Mouse (Mus musculus) MEL (cell line): ENCODE measurements around the gene Upb1.

Experiments
- CTCF ChIP-seq, 3 experiments: IDR thresholded peaks in 2 of 3; conservative IDR thresholded peaks in 1 of 3; 2 replicates each; pipeline ENCODE4 v1.5.1; 2011 to 2012; ENCODE audit warnings: low read length in 3 of 3, low read depth in 2 of 3, mild to moderate bottlenecking in 2 of 3, improper control_type of control experiment in 1 of 3, inconsistent platforms in 1 of 3, mixed read lengths in 1 of 3, moderate library complexity in 1 of 3; ENCODE audit not compliant: control insufficient read depth in 1 of 3, insufficient read depth in 1 of 3, poor library complexity in 1 of 3, severe bottlenecking in 1 of 3
- E2F4 ChIP-seq: IDR thresholded peaks from 2 replicates; pipeline ENCODE4 v1.6.1; 2011; ENCODE audit warnings: low read depth, low read length, improper control_type of control experiment, borderline replicate concordance
- EP300 ChIP-seq, 2 experiments: IDR thresholded peaks; 2 replicates each; pipeline ENCODE4 v1.6.1; 2011; ENCODE audit warnings: improper control_type of control experiment in 2 of 2, low read length in 2 of 2, low read depth in 1 of 2, mild to moderate bottlenecking in 1 of 2
- GATA1 ChIP-seq: IDR thresholded peaks from 2 replicates; pipeline ENCODE4 v1.6.1; 2011; ENCODE audit warnings: low read depth, low read length, improper control_type of control experiment
- KAT2A ChIP-seq: conservative IDR thresholded peaks from 2 replicates; pipeline ENCODE4 v1.6.1; 2012; ENCODE audit warnings: low read depth, low read length, improper control_type of control experiment, inconsistent platforms
- MYC ChIP-seq: IDR thresholded peaks from 2 replicates; pipeline ENCODE4 v1.6.1; 2011; ENCODE audit warnings: low read depth, mild to moderate bottlenecking, low read length, improper control_type of control experiment, moderate library complexity
- POLR2A ChIP-seq, 2 experiments: IDR thresholded peaks; 2 replicates each; pipeline ENCODE4 v1.6.1; 2011 to 2012; ENCODE audit warnings: low read length in 2 of 2, mild to moderate bottlenecking in 2 of 2, control low read depth in 1 of 2, improper control_type of control experiment in 1 of 2, low read depth in 1 of 2, moderate library complexity in 1 of 2; ENCODE audit not compliant: control insufficient read depth in 1 of 2, insufficient read depth in 1 of 2, poor library complexity in 1 of 2
- POLR2AphosphoS2 ChIP-seq: IDR thresholded peaks from 2 replicates; pipeline ENCODE4 v1.6.1; 2011; ENCODE audit warnings: low read length, improper control_type of control experiment
- SMC3 ChIP-seq: IDR thresholded peaks from 2 replicates; pipeline ENCODE4 v1.6.1; 2011; ENCODE audit warnings: low read depth, low read length, improper control_type of control experiment
- UBTF ChIP-seq: IDR thresholded peaks from 2 replicates; pipeline ENCODE4 v1.6.1; 2012; ENCODE audit warnings: low read depth, mild to moderate bottlenecking, inconsistent platforms, low read length, improper control_type of control experiment, moderate library complexity, borderline replicate concordance; ENCODE audit not compliant: insufficient read depth
- ZKSCAN1 ChIP-seq: IDR thresholded peaks from 2 replicates; pipeline ENCODE4 v1.6.1; 2012; ENCODE audit warnings: low read depth, mild to moderate bottlenecking, inconsistent platforms, low read length, improper control_type of control experiment, moderate library complexity

- TF ChIP-seq CTCF (IDR thresholded peaks at IDR 0.05 in 2 of 3, conservative IDR thresholded peaks at IDR 0.05 in 1 of 3; ENCODE audit: control insufficient read depth in 1 of 3, insufficient read depth in 1 of 3, low read depth in 2 of 3, low read length in 3 of 3, poor library complexity in 1 of 3, severe bottlenecking in 1 of 3) = no peak
- no peak for TF ChIP-seq GATA1
- TF ChIP-seq EP300 (IDR thresholded peaks at IDR 0.05; ENCODE audit: low read depth in 1 of 2, low read length in 2 of 2) = no peak
- TF ChIP-seq SMC3 = no peak
- no peak for TF ChIP-seq ZKSCAN1
- no peak for TF ChIP-seq E2F4
- TF ChIP-seq MYC = no peak
- TF ChIP-seq POLR2A (IDR thresholded peaks at IDR 0.05; ENCODE audit: control insufficient read depth in 1 of 2, insufficient read depth in 1 of 2, low read depth in 1 of 2, low read length in 2 of 2, poor library complexity in 1 of 2) = no peak
- no peak for TF ChIP-seq POLR2AphosphoS2
- TF ChIP-seq UBTF = no peak
- no peak for TF ChIP-seq KAT2A
Observed at GRCm38 (mm10) chr10:75465781-75466550, 65.1 kb downstream of the Upb1 start.
